Mouse (Mus musculus) CH12.LX (cell line): Measurements from ENCODE around the gene Trim61. TPM values are rescaled to one million over a fixed set of nuclear protein-coding genes. Genes with fewer than 3 reads are reported as not detected.

Experiments
- DNase-seq: peaks from one replicate; pipeline ENCODE4 v3.0.0-alpha.2; 2013; ENCODE audit errors: extremely low read depth
- H3K27ac ChIP-seq: 2 replicates; pipeline ENCODE4 v1.5.1; 2012; ENCODE audit warnings: low read depth, mild to moderate bottlenecking, control low read depth, moderate library complexity; ENCODE audit not compliant: insufficient read depth
- H3K27me3 ChIP-seq: replicated peaks from 2 replicates; pipeline ENCODE3; 2012; ENCODE audit warnings: inconsistent platforms
- H3K36me3 ChIP-seq, 2 experiments: replicated peaks in 1 of 2; 2 replicates each; pipeline versions ENCODE3 to v1.6.1; 2012; ENCODE audit warnings: inconsistent platforms in 1 of 2, low read length in 1 of 2, mild to moderate bottlenecking in 1 of 2, mixed read lengths in 1 of 2, moderate library complexity in 1 of 2; ENCODE audit not compliant: control insufficient read depth in 1 of 2, insufficient read depth in 1 of 2
- H3K4me1 ChIP-seq, 2 experiments: 2 replicates each; pipeline ENCODE4 v1.6.1; 2012; ENCODE audit warnings: inconsistent platforms in 1 of 2, moderate library complexity in 1 of 2; ENCODE audit not compliant: insufficient read depth in 2 of 2, control insufficient read depth in 1 of 2
- H3K4me2 ChIP-seq: 2 replicates; pipeline ENCODE4 v1.6.1; 2012; ENCODE audit warnings: low read depth, mild to moderate bottlenecking, control low read depth; ENCODE audit not compliant: poor library complexity, insufficient read depth, severe bottlenecking
- H3K4me3 ChIP-seq, 3 experiments: fragments of 150-350 bp in 1 of 3; sonication (generic) in 1 of 3; replicated peaks in 1 of 3; 2 replicates each; pipeline versions ENCODE3 to v1.5.1; 2011 to 2012; ENCODE audit warnings: low read depth in 2 of 3, low read length in 2 of 3, mild to moderate bottlenecking in 2 of 3, moderate library complexity in 2 of 3, control low read depth in 1 of 3, improper control_type of control experiment in 1 of 3, inconsistent platforms in 1 of 3, mixed read lengths in 1 of 3; ENCODE audit not compliant: poor library complexity in 1 of 3
- H3K79me2 ChIP-seq: replicated peaks from 2 replicates; pipeline ENCODE4 v1.6.1; 2012; ENCODE audit warnings: mild to moderate bottlenecking, moderate library complexity; ENCODE audit not compliant: control insufficient read depth, poor library complexity, insufficient read depth, severe bottlenecking; ENCODE audit errors: extremely low read depth
- H3K9ac ChIP-seq: 2 replicates; pipeline ENCODE4 v1.6.1; 2012; ENCODE audit warnings: low read depth, mild to moderate bottlenecking, control low read depth, moderate library complexity; ENCODE audit not compliant: insufficient read depth
- H3K9me3 ChIP-seq: replicated peaks from 2 replicates; pipeline ENCODE3; 2012; ENCODE audit warnings: low read length, inconsistent platforms, mixed read lengths
- E2F4 ChIP-seq: IDR thresholded peaks from 2 replicates; pipeline ENCODE4 v1.6.1; 2011; ENCODE audit warnings: low read depth, low read length, improper control_type of control experiment; ENCODE audit not compliant: insufficient replicate concordance
- ELF1 ChIP-seq: IDR thresholded peaks from 2 replicates; pipeline ENCODE4 v1.6.1; 2014; ENCODE audit warnings: low read depth, mild to moderate bottlenecking, inconsistent platforms, low read length, improper control_type of control experiment
- EP300 ChIP-seq: IDR thresholded peaks from 2 replicates; pipeline ENCODE4 v1.6.1; 2011; ENCODE audit warnings: low read length, improper control_type of control experiment
- ETS1 ChIP-seq: conservative IDR thresholded peaks from 2 replicates; pipeline ENCODE4 v1.6.1; 2012; ENCODE audit warnings: low read depth, mild to moderate bottlenecking, inconsistent platforms, low read length, improper control_type of control experiment, moderate library complexity
- GABPA ChIP-seq: IDR thresholded peaks from 2 replicates; pipeline ENCODE4 v1.6.1; 2012; ENCODE audit warnings: low read depth, low read length, improper control_type of control experiment, inconsistent platforms; ENCODE audit not compliant: insufficient replicate concordance
- HCFC1 ChIP-seq: IDR thresholded peaks from 2 replicates; pipeline ENCODE4 v1.6.1; 2012; ENCODE audit warnings: low read depth, mild to moderate bottlenecking, inconsistent platforms, low read length, improper control_type of control experiment
- IRF4 ChIP-seq: IDR thresholded peaks from 2 replicates; pipeline ENCODE4 v1.6.1; 2014; ENCODE audit warnings: low read depth, mild to moderate bottlenecking, inconsistent platforms, low read length, improper control_type of control experiment
- JUN ChIP-seq: IDR thresholded peaks from 2 replicates; pipeline ENCODE4 v1.6.1; 2011; ENCODE audit warnings: low read depth, mild to moderate bottlenecking, low read length, improper control_type of control experiment, moderate library complexity; ENCODE audit not compliant: insufficient read depth
- MAFK ChIP-seq: IDR thresholded peaks from 2 replicates; pipeline ENCODE4 v1.6.1; 2011; ENCODE audit warnings: low read length, improper control_type of control experiment; ENCODE audit not compliant: insufficient replicate concordance
- MAX ChIP-seq: IDR thresholded peaks from 2 replicates; pipeline ENCODE4 v1.6.1; 2011; ENCODE audit warnings: low read length, improper control_type of control experiment
- MEF2A ChIP-seq: IDR thresholded peaks from 2 replicates; pipeline ENCODE4 v1.6.1; 2014; ENCODE audit warnings: low read depth, mild to moderate bottlenecking, inconsistent platforms, low read length, improper control_type of control experiment, borderline replicate concordance
- MXI1 ChIP-seq: IDR thresholded peaks from 2 replicates; pipeline ENCODE4 v1.6.1; 2011; ENCODE audit warnings: mild to moderate bottlenecking, low read depth, low read length, improper control_type of control experiment
- NELFE ChIP-seq: IDR thresholded peaks from 2 replicates; pipeline ENCODE4 v1.6.1; 2011; ENCODE audit warnings: low read depth, low read length, improper control_type of control experiment
- PAX5 ChIP-seq: IDR thresholded peaks from 2 replicates; pipeline ENCODE4 v1.6.1; 2012; ENCODE audit warnings: low read length, inconsistent platforms, mixed read lengths
- POLR2A ChIP-seq: IDR thresholded peaks from 2 replicates; pipeline ENCODE4 v1.6.1; 2011; ENCODE audit warnings: low read depth, mild to moderate bottlenecking, improper control_type of control experiment, low read length
- POLR2AphosphoS2 ChIP-seq: IDR thresholded peaks from 2 replicates; pipeline ENCODE4 v1.6.1; 2011; ENCODE audit warnings: low read depth, low read length, improper control_type of control experiment
- RAD21 ChIP-seq: IDR thresholded peaks from 2 replicates; pipeline ENCODE4 v1.6.1; 2011; ENCODE audit warnings: low read depth, mild to moderate bottlenecking, low read length, improper control_type of control experiment, moderate library complexity
- SIN3A ChIP-seq: IDR thresholded peaks from 2 replicates; pipeline ENCODE4 v1.6.1; 2012; ENCODE audit warnings: low read length, improper control_type of control experiment, inconsistent platforms
- TBP ChIP-seq: conservative IDR thresholded peaks from 2 replicates; pipeline ENCODE4 v1.6.1; 2011; ENCODE audit warnings: low read depth, low read length, improper control_type of control experiment
- USF1 ChIP-seq: IDR thresholded peaks from 2 replicates; pipeline ENCODE4 v1.6.1; 2014; ENCODE audit warnings: low read depth, mild to moderate bottlenecking, inconsistent platforms, low read length, improper control_type of control experiment
- ZC3H11A ChIP-seq: IDR thresholded peaks from 2 replicates; pipeline ENCODE4 v1.6.1; 2012; ENCODE audit warnings: low read depth, mild to moderate bottlenecking, inconsistent platforms, low read length, improper control_type of control experiment
- ZNF384 ChIP-seq: IDR thresholded peaks from 2 replicates; pipeline ENCODE4 v1.6.1; 2012; ENCODE audit warnings: low read depth, low read length, improper control_type of control experiment, inconsistent platforms
- dilution Hi-C: fragments of 300-500 bp; cut with MboI; formaldehyde crosslinking; loops from 2 replicates; pipeline ENCODE4 v1.14.3; 2020; ENCODE audit warnings: low sequenced_read_pairs; ENCODE audit not compliant: extremely low pct_unique_long_range_greater_than_20kb, extremely low pct_ligation_motif_present
- in situ Hi-C: fragments of 300-500 bp; cut with MboI; formaldehyde crosslinking; loops from 3 replicates; pipeline ENCODE4 v1.14.3; 2019; ENCODE audit warnings: low sequenced_read_pairs, low pct_ligation_motif_present, low pct_unique_long_range_greater_than_20kb, mixed read lengths
- polyA plus RNA-seq: library from polyadenylated mRNA; unstranded; fragments of >175 nt; gene quantifications from 2 replicates; pipeline ENCODE4 v1.2.1, GENCODE M21; 2012; ENCODE audit warnings: low read depth; ENCODE audit not compliant: insufficient read length
- total RNA-seq, 2 experiments: library from RNA; depleted of rRNA; stranded (reverse); fragments of 300-350 nt in 1 of 2; fragments of >200 nt in 1 of 2; gene quantifications; 2 replicates each; pipeline ENCODE4 v1.2.3; 2012 to 2014

The Trim61 gene
- total and polyA plus RNA-seq, 3 experiments, result not detected

DNA sequence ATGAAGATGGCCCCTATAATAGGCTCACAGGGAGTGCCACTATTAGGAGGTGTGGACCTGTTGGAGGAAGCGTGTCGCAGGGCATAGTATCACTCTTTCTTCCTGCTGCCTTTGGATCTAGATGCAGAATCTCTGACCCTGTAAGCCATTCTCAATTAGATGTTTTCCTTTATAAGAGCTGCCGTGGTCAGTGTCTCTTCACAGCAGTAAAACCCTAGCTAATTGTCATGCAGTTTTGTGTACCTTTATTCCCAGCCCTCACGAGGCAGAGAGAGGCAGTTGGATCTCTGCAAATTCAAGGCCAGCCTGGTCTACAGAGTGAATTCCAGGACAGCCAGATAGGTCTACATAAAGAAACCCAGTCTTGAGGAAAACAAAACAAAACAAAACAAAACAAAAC is 43.9 kb upstream of the Trim61 start:
- H3K79me2 ChIP-seq, result no peaks in the 10 kb centered on the region
- H3K4me2 ChIP-seq, result no peak overlapping the region
- H3K27ac ChIP-seq, result no peak overlapping the region
- H3K27me3 ChIP-seq, result no peaks in the 10 kb centered on the region
- no peak for DNase-seq
- in situ Hi-C loops, result no loop called here
- H3K9ac ChIP-seq, result no peak overlapping the region
- no peak for TF ChIP-seq TBP
- TF ChIP-seq ETS1, result no peak
- TF ChIP-seq ZC3H11A, result no peak
- no peak for TF ChIP-seq RAD21
- TF ChIP-seq HCFC1, result no peak
- TF ChIP-seq MEF2A, result no peak
- no peak for TF ChIP-seq JUN
- no peak for TF ChIP-seq POLR2A
- TF ChIP-seq MAFK, result no peak
- no peak for TF ChIP-seq IRF4
- no peak for TF ChIP-seq NELFE
- no peak for TF ChIP-seq ZNF384
- no peak for TF ChIP-seq PAX5
- TF ChIP-seq SIN3A, result no peak
- no peaks in the 10 kb centered on the region for H3K36me3 ChIP-seq
- no peak overlapping the region for H3K4me3 ChIP-seq
- no peaks in the 10 kb centered on the region for H3K9me3 ChIP-seq
- dilution Hi-C loops, result no loop called here
- H3K4me1 ChIP-seq, result no peaks in the 10 kb centered on the region; a peak in 1 of 4 replicates

DNA sequence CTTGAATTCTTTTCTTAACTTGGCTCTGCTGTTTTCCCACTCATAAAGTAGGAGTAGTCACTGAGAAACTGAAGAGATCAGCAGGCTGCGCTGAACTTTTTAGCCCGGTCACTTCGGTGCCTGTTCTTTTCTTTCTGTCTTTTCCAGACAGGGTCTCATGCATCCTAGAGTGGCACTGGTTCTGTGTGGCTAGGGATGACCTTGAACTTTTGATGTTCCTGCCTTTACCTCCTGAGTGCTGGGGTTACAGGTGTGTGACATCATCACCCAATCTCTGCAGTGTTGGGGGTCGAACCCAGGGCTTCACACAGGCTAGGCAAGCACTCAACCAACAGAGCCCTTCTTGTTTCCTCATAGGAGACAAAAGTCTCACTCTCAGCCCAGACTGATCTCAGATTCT is 38.4 kb upstream of the Trim61 start:
- H3K9me3 ChIP-seq, result no peaks in the 10 kb centered on the region
- in situ Hi-C loops, result no loop called here
- TF ChIP-seq MAX (no peak), ELF1 (no peak), MXI1 (no peak), POLR2AphosphoS2 (no peak), POLR2A (no peak), E2F4 (no peak), GABPA (no peak), MEF2A (no peak), MAFK (no peak), USF1 (no peak), SIN3A (no peak), IRF4 (no peak), EP300 (no peak)
- no peak overlapping the region for H3K27ac ChIP-seq
- no peaks in the 10 kb centered on the region for H3K27me3 ChIP-seq
- H3K4me3 ChIP-seq, result no peak overlapping the region
- H3K4me2 ChIP-seq, result no peak overlapping the region
- no peaks in the 10 kb centered on the region for H3K4me1 ChIP-seq
- no peaks in the 10 kb centered on the region for H3K36me3 ChIP-seq
- H3K9ac ChIP-seq, result no peak overlapping the region
- no peak for DNase-seq
- no peaks in the 10 kb centered on the region for H3K79me2 ChIP-seq
- dilution Hi-C loops, result no loop called here
